ENCODE assay signal across 13 mouse cellular contexts in genomic region chr7:19742468-19742867, GRCm38 (mm10).
"Had no signal": no experiment of that assay in that cellular context is flagged by ENCODE, and none has a peak within 500 bp of the region (broad histone marks: within the 10 kb centered on the region; RNA-seq: fewer than 3 reads in every experiment).

No protein-coding gene starts in this region.

- H3K9me3 ChIP-seq: limb, embryonic 13.5 days; neural tube, embryonic 12.5 days had no signal

- H3K4me2 ChIP-seq: limb, embryonic 13.5 days; neural tube, embryonic 12.5 days had no signal

- H3K9ac ChIP-seq: limb, embryonic 13.5 days; liver, embryonic 14.5 days; neural tube, embryonic 12.5 days had no signal

- H3K27me3 ChIP-seq: limb, embryonic 13.5 days; neural tube, embryonic 12.5 days had no signal

- DNase-seq: kidney, adult 18-20 months; kidney, postnatal 14 days; left cerebral cortex, postnatal 4 days; lung, adult 18-20 months; lung, postnatal 36 days; midbrain, embryonic 14.5 days; right cerebral cortex, postnatal 4 days; spleen, adult 18-20 months; thymus, adult 18-20 months; thymus, postnatal 14 days had no signal

- H3K27ac ChIP-seq: limb, embryonic 13.5 days; liver, embryonic 14.5 days; neural tube, embryonic 12.5 days had no signal

- H3K4me3 ChIP-seq: limb, embryonic 13.5 days; neural tube, embryonic 12.5 days had no signal
